Mouse (Mus musculus) heart, adult 8-10 months (tissue): ENCODE measurements around the gene Scap. TPM values are rescaled to one million over a fixed set of nuclear protein-coding genes. Genes with fewer than 3 reads are reported as not detected.

Experiments used
- DNase-seq: peaks from one replicate; pipeline ENCODE4 v3.0.0; 2022; ENCODE audit warnings: low spot score
- total RNA-seq, 4 experiments: library from RNA; stranded (reverse); gene quantifications; 2 replicates each; pipeline ENCODE4 v1.2.4; 2022

The Scap gene
- 10 to 100 TPM; 23.7 to 34.9 (median 29.3) TPM for total RNA-seq

- DNase-seq = peak; percentile 94
These were observed at the start of gene Scap for GRCm38 (mm10) chr9:110333135-110333895. Gene Scap (plus strand): TSS chr9:110333288.

GRCm38 (mm10) chr9:110284075-110284697, 48.9 kb upstream of the Scap start:
- DNase-seq = no peak

- DNase-seq = no peak
These were observed 45.7 kb upstream of the Scap start for GRCm38 (mm10) chr9:110287321-110287924.

- DNase-seq = no peak
These were observed 39.8 kb upstream of the Scap start for GRCm38 (mm10) chr9:110293254-110293718.

GRCm38 (mm10) chr9:110293873-110294415, 39.1 kb upstream of the Scap start:
- no peak for DNase-seq

- DNase-seq = no peak
These were observed 38.3 kb upstream of the Scap start for GRCm38 (mm10) chr9:110294786-110295185.

GRCm38 (mm10) chr9:110296867-110297627, 36.0 kb upstream of the Scap start:
- DNase-seq = peak; percentile 74

- DNase-seq = no peak
These were observed 28.6 kb upstream of the Scap start for GRCm38 (mm10) chr9:110304516-110304915.

GRCm38 (mm10) chr9:110304969-110305651, 28.0 kb upstream of the Scap start, which contains the start of gene Elp6:
Gene Elp6 (plus strand): TSS chr9:110305173.
- peak; percentile 93 for DNase-seq

GRCm38 (mm10) chr9:110306371-110306770, 26.7 kb upstream of the Scap start:
- no peak for DNase-seq

GRCm38 (mm10) chr9:110314706-110315105, 18.4 kb upstream of the Scap start:
- DNase-seq = no peak

- DNase-seq = no peak
These were observed 17.7 kb upstream of the Scap start for GRCm38 (mm10) chr9:110315410-110315809.

GRCm38 (mm10) chr9:110315904-110316303, 17.2 kb upstream of the Scap start:
- DNase-seq = no peak

GRCm38 (mm10) chr9:110316503-110316902, 16.6 kb upstream of the Scap start:
- no peak for DNase-seq

GRCm38 (mm10) chr9:110320769-110321168, 12.3 kb upstream of the Scap start:
- no peak for DNase-seq

- no peak for DNase-seq
These were observed 10.1 kb upstream of the Scap start for GRCm38 (mm10) chr9:110322972-110323371.

GRCm38 (mm10) chr9:110324181-110324580, 8.9 kb upstream of the Scap start:
- DNase-seq = no peak

- DNase-seq = no peak
These were observed 4.9 kb upstream of the Scap start for GRCm38 (mm10) chr9:110328178-110328577.

- no peak for DNase-seq
These were observed 4.0 kb upstream of the Scap start for GRCm38 (mm10) chr9:110328946-110329630.

- DNase-seq = no peak
These were observed 3.4 kb upstream of the Scap start for GRCm38 (mm10) chr9:110329655-110330054.
